Comparison of ENCODE assay signal across 9 mouse cellular contexts in genomic region chr6:31613590-31614319, GRCm38 (mm10). TPM values are rescaled to one million over a fixed set of nuclear protein-coding genes. Genes with fewer than 3 reads are reported as not detected.
DNase-seq lines count a peak whose midpoint lies in the region; ATAC-seq and TF ChIP-seq lines count a peak whose summit lies in the region.
"Had no signal": no experiment of that assay in that cellular context is flagged by ENCODE, and none has a peak within 500 bp of the region (broad histone marks: within the 10 kb centered on the region; RNA-seq: fewer than 3 reads in every experiment).

No protein-coding gene starts in this region.

- no peaks in the 10 kb centered on the region for H3K79me2 ChIP-seq in liver, adult 2 months (ENCODE audit: control insufficient read depth, insufficient read depth, low read length)

- TF ChIP-seq POLR2A in liver, adult 2 months (IDR thresholded peaks at IDR 0.05; ENCODE audit: extremely low read depth, insufficient read depth, low read length), result no peak

- H3K9ac ChIP-seq in kidney, embryonic 14.5 days (ENCODE audit: low read depth, low read length), result no peak overlapping the region
- no peak overlapping the region for H3K9ac ChIP-seq in liver, adult 2 months (ENCODE audit: low read depth, low read length)
- H3K9ac ChIP-seq in stomach, embryonic 14.5 days (replicated peaks; ENCODE audit: low read depth, low read length), result no peak overlapping the region
- no peak overlapping the region for H3K9ac ChIP-seq in midbrain, embryonic 16.5 days (ENCODE audit: low read depth, low read length)
- H3K9ac ChIP-seq in forebrain, embryonic 16.5 days (replicated peaks; ENCODE audit: low read depth, low read length), result no peak overlapping the region
- H3K9ac ChIP-seq: limb, embryonic 12.5 days had no signal

- ATAC-seq in kidney, embryonic 14.5 days (ENCODE audit: low FRiP score, low TSS enrichment), result peak; percentile 49; the same call in 1 of the 2 replicates
- peak; percentile 46; the same call in 1 of the 2 replicates for ATAC-seq in stomach, embryonic 14.5 days (ENCODE audit: insufficient number of reproducible peaks, insufficient read depth, low FRiP score, low read depth)
- ATAC-seq in midbrain, embryonic 16.5 days, result no peak
- no peak for ATAC-seq in forebrain, embryonic 16.5 days

- no peaks in the 10 kb centered on the region for H3K27me3 ChIP-seq in kidney, embryonic 14.5 days (ENCODE audit: control insufficient read depth, insufficient read depth, low read length)
- no peaks in the 10 kb centered on the region for H3K27me3 ChIP-seq in liver, adult 2 months (ENCODE audit: control insufficient read depth, insufficient read depth, low read length)
- no peaks in the 10 kb centered on the region for H3K27me3 ChIP-seq in stomach, embryonic 14.5 days (ENCODE audit: control insufficient read depth, insufficient read depth, low read length)
- no peaks in the 10 kb centered on the region for H3K27me3 ChIP-seq in midbrain, embryonic 16.5 days (ENCODE audit: control insufficient read depth, insufficient read depth, low read depth, low read length)
- H3K27me3 ChIP-seq in forebrain, embryonic 16.5 days (replicated peaks; ENCODE audit: control insufficient read depth, insufficient read depth, low read length), result no peaks in the 10 kb centered on the region

- DNase-seq in kidney, adult 9 months, result no peak
- peak; percentile 57 for DNase-seq in heart, adult 8-10 months (ENCODE audit: low spot score)
- no peak for DNase-seq in liver, adult 2 months (ENCODE audit: extremely low read depth, low read depth, low spot score)
- no peak for DNase-seq in retina, postnatal 1 day

- H3K4me1 ChIP-seq in kidney, embryonic 14.5 days (ENCODE audit: control insufficient read depth, insufficient read depth, low read length), result peaks cover 8% of the 10 kb centered on the region; the same call in 1 of the 2 replicates
- peaks cover 1% of the 10 kb centered on the region; the same call in 1 of the 2 replicates for H3K4me1 ChIP-seq in liver, adult 2 months (ENCODE audit: control insufficient read depth, insufficient read depth, low read length)
- no peaks in the 10 kb centered on the region for H3K4me1 ChIP-seq in stomach, embryonic 14.5 days (ENCODE audit: control insufficient read depth, insufficient read depth, low read length)
- H3K4me1 ChIP-seq in midbrain, embryonic 16.5 days (ENCODE audit: control insufficient read depth, insufficient read depth, low read length), result no peaks in the 10 kb centered on the region; the same call in 1 of the 2 replicates
- H3K4me1 ChIP-seq in forebrain, embryonic 16.5 days (replicated peaks; ENCODE audit: control insufficient read depth, insufficient read depth, low read length), result no peaks in the 10 kb centered on the region

- no peak overlapping the region for H3K4me3 ChIP-seq in kidney, embryonic 14.5 days (ENCODE audit: low read length)
- no peak overlapping the region for H3K4me3 ChIP-seq in liver, adult 2 months (ENCODE audit: insufficient read depth, low read depth, low read length)
- H3K4me3 ChIP-seq in stomach, embryonic 14.5 days (ENCODE audit: low read depth, low read length), result no peak overlapping the region
- no peak overlapping the region for H3K4me3 ChIP-seq in midbrain, embryonic 16.5 days (ENCODE audit: low read depth, low read length)
- no peak overlapping the region for H3K4me3 ChIP-seq in forebrain, embryonic 16.5 days (replicated peaks; ENCODE audit: low read length)
- H3K4me3 ChIP-seq: limb, embryonic 12.5 days had no signal

- no peaks in the 10 kb centered on the region for H3K36me3 ChIP-seq in kidney, embryonic 14.5 days (ENCODE audit: control insufficient read depth, insufficient read depth, low read length)
- no peaks in the 10 kb centered on the region for H3K36me3 ChIP-seq in liver, adult 2 months (ENCODE audit: control insufficient read depth, insufficient read depth, low read length)
- no peaks in the 10 kb centered on the region for H3K36me3 ChIP-seq in stomach, embryonic 14.5 days (ENCODE audit: control insufficient read depth, insufficient read depth, low read length)
- no peaks in the 10 kb centered on the region for H3K36me3 ChIP-seq in midbrain, embryonic 16.5 days (ENCODE audit: control insufficient read depth, insufficient read depth, low read length)
- no peaks in the 10 kb centered on the region for H3K36me3 ChIP-seq in forebrain, embryonic 16.5 days (ENCODE audit: control insufficient read depth, insufficient read depth)
- H3K36me3 ChIP-seq: limb, embryonic 12.5 days had no signal

- WGBS in kidney, embryonic 14.5 days, result 48% methylated on average over 13 of the region's 13 CpGs
- 59% methylated on average over 13 of the region's 13 CpGs for WGBS in liver, adult 2 months
- 48% methylated on average over 13 of the region's 13 CpGs for WGBS in stomach, embryonic 14.5 days
- WGBS in midbrain, embryonic 16.5 days, result 73% methylated on average over 13 of the region's 13 CpGs
- WGBS in forebrain, embryonic 16.5 days, result 83% methylated on average over 13 of the region's 13 CpGs

- TF ChIP-seq CTCF in liver, adult 2 months (IDR thresholded peaks at IDR 0.05; ENCODE audit: low read depth, low read length), result no peak

- no peaks in the 10 kb centered on the region for H3K9me3 ChIP-seq in kidney, embryonic 14.5 days (ENCODE audit: control insufficient read depth, low read length)
- H3K9me3 ChIP-seq in stomach, embryonic 14.5 days (ENCODE audit: control insufficient read depth, low read depth, low read length), result no peaks in the 10 kb centered on the region
- no peaks in the 10 kb centered on the region for H3K9me3 ChIP-seq in midbrain, embryonic 16.5 days (replicated peaks; ENCODE audit: control insufficient read depth, low read length, poor library complexity, severe bottlenecking)
- no peaks in the 10 kb centered on the region for H3K9me3 ChIP-seq in forebrain, embryonic 16.5 days (ENCODE audit: control insufficient read depth, low read length)
- H3K9me3 ChIP-seq: limb, embryonic 12.5 days had no signal

- no peak overlapping the region for H3K27ac ChIP-seq in kidney, embryonic 14.5 days (ENCODE audit: low read depth, low read length)
- 0 out of 2 replicates have a peak overlapping the region, but pooled peaks have one; percentile 24 for H3K27ac ChIP-seq in liver, adult 2 months (replicated peaks; ENCODE audit: insufficient read depth, low read depth, low read length)
- H3K27ac ChIP-seq in stomach, embryonic 14.5 days (ENCODE audit: low read length), result peak overlapping the region; percentile 44
- no peak overlapping the region for H3K27ac ChIP-seq in midbrain, embryonic 16.5 days (ENCODE audit: low read length)
- no peak overlapping the region for H3K27ac ChIP-seq in forebrain, embryonic 16.5 days (ENCODE audit: low read length)
- H3K27ac ChIP-seq: limb, embryonic 12.5 days had no signal

- 0 out of 2 replicates have a peak overlapping the region, but pooled peaks have one; percentile 6 for H3K4me2 ChIP-seq in kidney, embryonic 14.5 days (replicated peaks; ENCODE audit: low read depth, low read length)
- no peak overlapping the region for H3K4me2 ChIP-seq in stomach, embryonic 14.5 days (replicated peaks; ENCODE audit: low read depth, low read length)
- H3K4me2 ChIP-seq in midbrain, embryonic 16.5 days (ENCODE audit: low read length), result no peak overlapping the region
- H3K4me2 ChIP-seq in forebrain, embryonic 16.5 days (ENCODE audit: low read length), result no peak overlapping the region
- H3K4me2 ChIP-seq: limb, embryonic 12.5 days had no signal

RNA-seq across cellular contexts. Expression of gene Podxl, which starts 50.0 kb away (rescaled TPM):
- 34.6 and 41.0 TPM in 2 replicates for polyA plus RNA-seq in kidney, embryonic 14.5 days (2014; fragmentation: Nextera tagmentation; extraction: Ambion mirVana)
- 10 to 100 TPM; 75.2 to 81.7 (median 75.7) TPM for total RNA-seq in heart, adult 8-10 months (2022)
- total RNA-seq in liver, adult 2 months (2014; rRNA removed), result 3.0 and 3.6 TPM in 2 replicates
- polyA plus RNA-seq in liver, adult 2 months (2012; rRNA removed), result 2.1 and 2.4 TPM in 2 replicates
- polyA plus RNA-seq in stomach, embryonic 14.5 days (2014; fragmentation: Nextera tagmentation; extraction: Ambion mirVana), result 20.8 and 23.6 TPM in 2 replicates
- polyA plus RNA-seq in midbrain, embryonic 16.5 days (2015; fragmentation: Nextera tagmentation; extraction: Ambion mirVana), result 8.5 and 11.1 TPM in 2 replicates
- 11.4 and 12.5 TPM in 2 replicates for polyA plus RNA-seq in forebrain, embryonic 16.5 days (2015; fragmentation: Nextera tagmentation; extraction: Ambion mirVana)

Comparison
In these comparisons a context has a peak if more than half of its experiments do, and no peak if none do; other contexts are left out.
1. ATAC-seq: peak in kidney, embryonic 14.5 days (single experiment) and stomach, embryonic 14.5 days (single experiment); none in midbrain, embryonic 16.5 days (single experiment) and forebrain, embryonic 16.5 days (single experiment).
2. H3K27ac ChIP-seq: peak in liver, adult 2 months (single experiment) and stomach, embryonic 14.5 days (single experiment); none in kidney, embryonic 14.5 days (single experiment), midbrain, embryonic 16.5 days (single experiment) and forebrain, embryonic 16.5 days (single experiment).